Mouse (Mus musculus): Measurements from ENCODE around the gene Fgd6. TPM values are rescaled to one million over a fixed set of nuclear protein-coding genes. Genes with fewer than 3 reads are reported as not detected.

The Fgd6 gene
- polyA plus RNA-seq, 1 experiment from 2014 or later: 1.7 TPM

DNA sequence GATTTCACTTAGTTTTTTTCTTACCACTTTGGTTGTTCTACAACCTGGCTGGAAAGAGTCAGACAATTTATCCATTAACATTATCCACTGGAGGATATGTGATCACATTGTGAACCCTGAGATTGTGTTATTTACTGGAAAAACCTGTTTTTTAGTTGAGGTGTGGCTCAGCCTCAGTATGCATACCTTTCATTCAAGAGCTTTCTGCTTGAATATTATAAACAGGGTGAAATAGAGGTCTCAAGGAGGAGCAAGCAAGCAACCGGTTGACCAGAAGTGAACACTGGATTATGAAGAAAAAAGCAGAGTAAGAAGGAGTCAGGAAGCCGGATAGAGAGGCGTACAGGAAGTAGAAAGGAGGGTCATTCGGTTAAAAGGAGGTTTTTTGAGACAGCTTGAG, 115.7 kb downstream of the Fgd6 start:
- Histone ChIP-seq H3K27ac (replicated peaks) (no peak overlapping the region), H3K4me2 (replicated peaks; ENCODE audit: low read depth) (no peak overlapping the region), H3K4me1 (replicated peaks; ENCODE audit: control insufficient read depth, insufficient read depth) (no peaks in the 10 kb centered on the region), H3K9ac (ENCODE audit: low read length) (no peak overlapping the region), H3K27me3 (ENCODE audit: control insufficient read depth, insufficient read depth, low read length) (no peaks in the 10 kb centered on the region), H3K36me3 (ENCODE audit: control insufficient read depth, insufficient read depth, low read length) (no peaks in the 10 kb centered on the region), H3K4me3 (ENCODE audit: low read depth, low read length) (no peak overlapping the region), H3K9me3 (ENCODE audit: control insufficient read depth, low read length) (no peaks in the 10 kb centered on the region)
- WGBS: 56% methylated on average over 4 of the region's 4 CpGs
- TF ChIP-seq EP300 (optimal IDR thresholded peaks at IDR 0.05) (no peak), CTCF (IDR thresholded peaks at IDR 0.05; ENCODE audit: low read depth) (no peak)
- DNase-seq (ENCODE audit: low spot score): no peak
- ATAC-seq (ENCODE audit: low FRiP score, low TSS enrichment): no peak

DNA sequence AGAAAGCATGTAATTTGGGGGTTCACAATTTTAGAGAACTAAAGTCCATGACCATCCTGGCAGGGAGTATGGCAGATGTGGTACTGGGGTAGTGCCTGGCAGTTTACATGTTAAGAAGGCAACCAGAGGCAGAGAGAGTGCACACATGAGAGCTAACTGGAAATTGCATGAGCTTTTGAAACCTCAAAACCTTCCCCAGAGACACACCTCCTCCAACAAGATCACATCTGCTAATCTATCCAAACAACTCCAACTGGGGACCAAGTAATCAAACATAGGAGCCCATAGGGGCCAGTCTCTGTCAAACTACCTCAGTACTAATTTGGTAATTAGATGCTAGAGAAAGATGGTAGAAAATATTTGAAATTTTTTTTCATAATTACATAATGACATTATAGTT, 118.0 kb downstream of the Fgd6 start:
- DNase-seq (ENCODE audit: low spot score) (no peak), ATAC-seq (ENCODE audit: low FRiP score, low TSS enrichment) (no peak)
- no peak for TF ChIP-seq CTCF (IDR thresholded peaks at IDR 0.05; ENCODE audit: low read depth)
- TF ChIP-seq EP300 (optimal IDR thresholded peaks at IDR 0.05): no peak
- H3K4me1 ChIP-seq (replicated peaks; ENCODE audit: control insufficient read depth, insufficient read depth): no peaks in the 10 kb centered on the region
- H3K9me3 ChIP-seq (ENCODE audit: control insufficient read depth, low read length): no peaks in the 10 kb centered on the region
- no peak overlapping the region for H3K9ac ChIP-seq (ENCODE audit: low read length)
- no peak overlapping the region for H3K4me2 ChIP-seq (replicated peaks; ENCODE audit: low read depth)
- no peak overlapping the region for H3K27ac ChIP-seq (replicated peaks)
- H3K4me3 ChIP-seq (ENCODE audit: low read depth, low read length): no peak overlapping the region
- no peaks in the 10 kb centered on the region for H3K27me3 ChIP-seq (ENCODE audit: control insufficient read depth, insufficient read depth, low read length)
- H3K36me3 ChIP-seq (ENCODE audit: control insufficient read depth, insufficient read depth, low read length): no peaks in the 10 kb centered on the region

DNA sequence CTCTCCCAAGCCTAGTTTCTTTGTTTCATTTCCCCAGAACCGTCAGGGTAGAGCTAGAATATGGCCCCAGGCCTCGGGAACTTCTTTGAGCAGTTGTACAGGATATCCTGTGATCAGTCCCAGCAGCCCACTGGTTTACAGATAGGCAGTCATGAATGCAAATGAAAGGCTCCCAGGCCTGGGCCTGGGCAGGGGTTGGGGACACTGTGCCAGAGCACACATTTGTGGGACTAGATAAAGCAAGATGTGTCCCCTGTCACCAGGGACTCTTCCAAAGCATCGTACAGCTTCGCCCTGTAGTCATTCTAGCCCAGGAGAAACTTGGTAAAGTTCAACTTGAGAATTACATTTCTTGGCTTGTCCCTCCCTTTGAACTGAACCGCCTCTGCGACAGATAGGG, 123.2 kb downstream of the Fgd6 start:
- Histone ChIP-seq H3K4me2 (replicated peaks; ENCODE audit: low read depth) (no peak overlapping the region), H3K9me3 (ENCODE audit: control insufficient read depth, low read length) (no peaks in the 10 kb centered on the region), H3K27ac (replicated peaks) (no peak overlapping the region), H3K4me1 (replicated peaks; ENCODE audit: control insufficient read depth, insufficient read depth) (no peaks in the 10 kb centered on the region), H3K27me3 (ENCODE audit: control insufficient read depth, insufficient read depth, low read length) (no peaks in the 10 kb centered on the region), H3K4me3 (ENCODE audit: low read depth, low read length) (no peak overlapping the region), H3K9ac (ENCODE audit: low read length) (no peak overlapping the region), H3K36me3 (ENCODE audit: control insufficient read depth, insufficient read depth, low read length) (peaks cover 8% of the 10 kb centered on the region)
- TF ChIP-seq EP300 (optimal IDR thresholded peaks at IDR 0.05): no peak
- TF ChIP-seq CTCF (IDR thresholded peaks at IDR 0.05; ENCODE audit: low read depth): no peak
- ATAC-seq (ENCODE audit: low FRiP score, low TSS enrichment) (no peak), DNase-seq (ENCODE audit: low spot score) (no peak)
- WGBS: 90% methylated on average over 6 of the region's 6 CpGs

DNA sequence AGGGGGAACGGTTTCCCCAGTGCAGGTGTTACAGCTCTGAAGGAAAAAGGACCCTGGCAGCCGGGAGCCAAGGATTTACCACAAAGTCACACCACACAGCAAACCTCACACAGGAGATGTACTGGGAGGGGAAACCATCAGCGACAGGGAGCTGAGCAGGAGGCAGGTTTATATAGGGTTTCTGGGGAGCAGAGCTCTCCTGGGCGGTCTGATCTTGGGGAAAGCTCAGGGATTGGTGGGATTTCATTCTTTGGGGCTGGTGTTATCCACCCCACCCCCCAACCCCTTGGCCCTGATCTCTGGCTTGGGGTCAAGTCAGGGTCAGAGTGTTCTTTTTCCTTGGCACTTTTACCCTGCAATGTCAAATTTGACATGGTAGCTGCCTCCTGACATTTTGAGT, 123.6 kb downstream of the Fgd6 start:
- no peaks in the 10 kb centered on the region for H3K9me3 ChIP-seq (ENCODE audit: control insufficient read depth, low read length)
- 93% methylated on average over 4 of the region's 4 CpGs for whole genome bisulfite sequencing
- no peak overlapping the region for H3K27ac ChIP-seq (replicated peaks)
- no peak overlapping the region for H3K4me3 ChIP-seq (ENCODE audit: low read depth, low read length)
- no peaks in the 10 kb centered on the region for H3K27me3 ChIP-seq (ENCODE audit: control insufficient read depth, insufficient read depth, low read length)
- TF ChIP-seq CTCF (IDR thresholded peaks at IDR 0.05; ENCODE audit: low read depth): no peak
- no peak for TF ChIP-seq EP300 (optimal IDR thresholded peaks at IDR 0.05)
- no peak overlapping the region for H3K4me2 ChIP-seq (replicated peaks; ENCODE audit: low read depth)
- peaks cover 8% of the 10 kb centered on the region for H3K36me3 ChIP-seq (ENCODE audit: control insufficient read depth, insufficient read depth, low read length)
- no peaks in the 10 kb centered on the region for H3K4me1 ChIP-seq (replicated peaks; ENCODE audit: control insufficient read depth, insufficient read depth)
- DNase-seq (ENCODE audit: low spot score) (no peak), ATAC-seq (ENCODE audit: low FRiP score, low TSS enrichment) (no peak)
- H3K9ac ChIP-seq (ENCODE audit: low read length): no peak overlapping the region

DNA sequence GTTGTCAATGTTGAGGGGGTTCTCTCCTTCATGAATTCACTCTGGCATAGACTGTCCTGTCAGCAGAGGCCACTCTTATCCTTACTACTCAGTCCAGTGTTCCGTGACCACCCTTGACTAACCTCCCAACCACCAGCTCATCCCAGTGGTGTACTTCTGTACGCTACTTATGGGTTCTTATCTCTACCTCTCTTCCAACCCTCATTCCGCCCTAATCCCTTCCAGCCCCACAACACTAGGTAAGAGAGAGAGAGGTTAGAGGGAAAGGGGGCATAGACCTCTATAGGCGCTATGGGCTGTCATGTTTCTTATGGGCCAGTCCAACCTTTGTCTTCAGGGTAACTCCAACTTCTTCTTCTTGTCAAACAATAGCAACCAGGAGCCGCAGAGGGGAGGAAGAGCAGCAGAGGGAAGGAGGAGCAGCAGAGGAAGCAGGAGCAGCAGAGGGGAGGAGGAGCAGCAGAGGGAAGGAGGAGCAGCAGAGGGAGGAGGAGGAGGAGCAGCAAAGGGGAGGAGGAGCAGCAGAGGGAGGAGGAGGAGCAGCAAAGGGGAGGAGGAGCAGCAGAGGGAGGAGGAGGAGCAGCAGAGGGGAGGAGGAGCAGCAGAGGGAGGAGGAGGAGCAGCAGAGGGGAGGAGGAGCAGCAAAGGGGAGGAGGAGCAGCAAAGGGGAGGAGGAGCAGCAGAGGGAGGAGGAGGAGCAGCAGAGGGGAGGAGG, 125.4 kb downstream of the Fgd6 start:
- WGBS: 90% methylated on average over 5 of the region's 5 CpGs
- H3K9me3 ChIP-seq (ENCODE audit: control insufficient read depth, low read length): no peaks in the 10 kb centered on the region
- DNase-seq (ENCODE audit: low spot score) (no peak), ATAC-seq (ENCODE audit: low FRiP score, low TSS enrichment) (no peak)
- H3K4me2 ChIP-seq (replicated peaks; ENCODE audit: low read depth): no peak overlapping the region
- TF ChIP-seq CTCF (IDR thresholded peaks at IDR 0.05; ENCODE audit: low read depth) (no peak), EP300 (optimal IDR thresholded peaks at IDR 0.05) (no peak)
- no peak overlapping the region for H3K27ac ChIP-seq (replicated peaks)
- no peaks in the 10 kb centered on the region for H3K4me1 ChIP-seq (replicated peaks; ENCODE audit: control insufficient read depth, insufficient read depth)
- H3K27me3 ChIP-seq (ENCODE audit: control insufficient read depth, insufficient read depth, low read length): no peaks in the 10 kb centered on the region
- H3K4me3 ChIP-seq (ENCODE audit: low read depth, low read length): no peak overlapping the region
- peaks cover 8% of the 10 kb centered on the region for H3K36me3 ChIP-seq (ENCODE audit: control insufficient read depth, insufficient read depth, low read length)
- no peak overlapping the region for H3K9ac ChIP-seq (ENCODE audit: low read length)

DNA sequence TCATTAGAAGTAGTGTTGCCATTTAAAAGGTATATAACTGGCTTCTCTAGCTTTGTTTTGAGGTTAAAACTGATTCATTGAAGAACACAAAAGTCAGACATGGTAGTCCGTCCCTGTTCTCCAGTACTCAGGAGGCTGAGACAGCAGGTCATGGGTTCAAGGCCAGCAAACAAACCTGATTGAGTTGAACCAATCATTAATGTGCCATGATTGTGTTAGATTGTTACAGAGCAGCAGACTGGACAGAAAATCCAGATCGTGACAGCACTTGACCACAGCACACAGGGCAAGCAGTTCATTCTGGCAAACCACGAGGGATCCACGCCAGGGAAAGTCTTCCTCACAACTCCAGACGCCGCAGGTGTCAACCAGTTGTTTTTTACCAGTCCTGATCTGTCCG, 126.2 kb downstream of the Fgd6 start:
- Histone ChIP-seq H3K9ac (ENCODE audit: low read length) (no peak overlapping the region), H3K9me3 (ENCODE audit: control insufficient read depth, low read length) (no peaks in the 10 kb centered on the region), H3K4me3 (ENCODE audit: low read depth, low read length) (no peak overlapping the region), H3K36me3 (ENCODE audit: control insufficient read depth, insufficient read depth, low read length) (peaks cover 8% of the 10 kb centered on the region), H3K4me1 (replicated peaks; ENCODE audit: control insufficient read depth, insufficient read depth) (no peaks in the 10 kb centered on the region), H3K27ac (replicated peaks) (no peak overlapping the region), H3K4me2 (replicated peaks; ENCODE audit: low read depth) (no peak overlapping the region), H3K27me3 (ENCODE audit: control insufficient read depth, insufficient read depth, low read length) (no peaks in the 10 kb centered on the region)
- ATAC-seq (ENCODE audit: low FRiP score, low TSS enrichment) (no peak), DNase-seq (ENCODE audit: low spot score) (no peak)
- no peak for TF ChIP-seq CTCF (IDR thresholded peaks at IDR 0.05; ENCODE audit: low read depth)
- TF ChIP-seq EP300 (optimal IDR thresholded peaks at IDR 0.05): no peak
- WGBS: 94% methylated on average over 7 of the region's 7 CpGs
